Mouse (Mus musculus) liver, embryonic 14.5 days (tissue): ENCODE measurements around the gene Arsb.

Experiments used
- CTCF ChIP-seq: IDR thresholded peaks from 2 replicates; pipeline ENCODE4 v1.5.1; 2016; ENCODE audit warnings: antibody characterized with exemption, low read depth, control low read depth
- EP300 ChIP-seq: IDR thresholded peaks from 2 replicates; pipeline ENCODE4 v1.6.1; 2016; ENCODE audit warnings: antibody characterized with exemption, low read depth

DNA sequence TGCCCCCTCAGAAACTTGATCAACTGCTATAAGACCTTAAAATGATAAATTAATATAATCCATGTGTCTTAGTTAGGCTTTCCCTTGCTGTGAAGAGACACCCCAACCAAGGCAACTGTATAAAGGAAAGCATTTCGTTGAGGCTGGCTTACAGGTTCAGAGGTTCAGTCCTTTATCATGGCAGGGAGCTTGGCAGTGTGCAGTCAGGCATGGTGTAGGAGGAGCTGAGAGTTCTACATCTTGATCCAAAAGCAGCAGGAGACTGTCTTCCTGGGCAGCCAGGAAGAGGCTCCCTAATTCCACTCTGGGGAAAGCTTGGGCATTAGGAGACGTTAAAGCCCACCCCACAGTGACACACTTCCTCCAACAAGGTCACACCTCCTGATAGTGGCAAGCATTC lies 166.7 kb downstream of the Arsb start:
- TF ChIP-seq CTCF (no peak), EP300 (no peak)
